Mouse (Mus musculus) ovary, postnatal 14 days (tissue): ENCODE measurements at regions not wholly inside any gene's neighbourhood (a gene's known extent, or its start where the extent isn't known, plus 50 kb on each side); places are given as distances from the start of the nearest gene placed in this dataset.

Experiments used
- DNase-seq: peaks from one replicate; pipeline ENCODE4 v3.0.0; 2022; ENCODE audit warnings: low spot score

GRCm38 (mm10) chr5:100246709-100247108, 87.1 kb upstream of the Tmem150c start:
- DNase-seq: no peak

GRCm38 (mm10) chr5:100244811-100245210, 85.2 kb upstream of the Tmem150c start:
- no peak for DNase-seq

- DNase-seq: no peak
Measured at GRCm38 (mm10) chr5:100240876-100241275, 81.3 kb upstream of the Tmem150c start.

- no peak for DNase-seq
Measured at GRCm38 (mm10) chr5:100239632-100240031, 80.0 kb upstream of the Tmem150c start.

GRCm38 (mm10) chr5:100238287-100239036, 78.9 kb upstream of the Tmem150c start:
- no peak for DNase-seq

GRCm38 (mm10) chr5:100237674-100238278, 78.2 kb upstream of the Tmem150c start:
- DNase-seq: no peak

- DNase-seq: no peak
Measured at GRCm38 (mm10) chr5:100236277-100236676, 76.7 kb upstream of the Tmem150c start.

- DNase-seq: no peak
Measured at GRCm38 (mm10) chr5:100232076-100232475, 72.5 kb upstream of the Tmem150c start.

GRCm38 (mm10) chr5:100231574-100231973, 72.0 kb upstream of the Tmem150c start:
- no peak for DNase-seq

- DNase-seq: no peak
Measured at GRCm38 (mm10) chr5:100230038-100230437, 70.4 kb upstream of the Tmem150c start.

GRCm38 (mm10) chr5:100227888-100228287, 68.3 kb upstream of the Tmem150c start:
- no peak for DNase-seq

GRCm38 (mm10) chr5:100226571-100227235, 67.1 kb upstream of the Tmem150c start:
- DNase-seq: no peak

- DNase-seq: no peak
Measured at GRCm38 (mm10) chr5:100225491-100225890, 65.9 kb upstream of the Tmem150c start.

- no peak for DNase-seq
Measured at GRCm38 (mm10) chr5:100224773-100225363, 65.3 kb upstream of the Tmem150c start.

- no peak for DNase-seq
Measured at GRCm38 (mm10) chr5:100221005-100221583, 61.5 kb upstream of the Tmem150c start.

- no peak for DNase-seq
Measured at GRCm38 (mm10) chr5:100220320-100220719, 60.7 kb upstream of the Tmem150c start.

- no peak for DNase-seq
Measured at GRCm38 (mm10) chr5:100218256-100218851, 58.7 kb upstream of the Tmem150c start.

- no peak for DNase-seq
Measured at GRCm38 (mm10) chr5:100217178-100218035, 57.8 kb upstream of the Tmem150c start.

- DNase-seq: no peak
Measured at GRCm38 (mm10) chr5:100213901-100214300, 54.3 kb upstream of the Tmem150c start.

- no peak for DNase-seq
Measured at GRCm38 (mm10) chr5:100210708-100211107, 51.1 kb upstream of the Tmem150c start.
